Mouse (Mus musculus) cerebellum, adult (tissue): ENCODE measurements around the gene Wfdc15b.
"Not testable (repeated sequence)": the region's sequence is repeated elsewhere in the genome, so short reads cannot be mapped to it uniquely, and the experiment has no call there.

ENCODE experiments used
- ATAC-seq: cut with Nextera tagmentation; 2 replicates; pipeline ENCODE4 v1.9.2; 2017; ENCODE audit warnings: mild to moderate bottlenecking, moderate library complexity, mixed read lengths; ENCODE audit not compliant: insufficient number of reproducible peaks, low FRiP score, low TSS enrichment

Wfdc15b gene

GRCm38 (mm10) chr2:164221522-164221921 lies at the start of gene Wfdc15b:
Wfdc15b (minus strand) TSS chr2:164221660.
- ATAC-seq = no peak

DNA sequence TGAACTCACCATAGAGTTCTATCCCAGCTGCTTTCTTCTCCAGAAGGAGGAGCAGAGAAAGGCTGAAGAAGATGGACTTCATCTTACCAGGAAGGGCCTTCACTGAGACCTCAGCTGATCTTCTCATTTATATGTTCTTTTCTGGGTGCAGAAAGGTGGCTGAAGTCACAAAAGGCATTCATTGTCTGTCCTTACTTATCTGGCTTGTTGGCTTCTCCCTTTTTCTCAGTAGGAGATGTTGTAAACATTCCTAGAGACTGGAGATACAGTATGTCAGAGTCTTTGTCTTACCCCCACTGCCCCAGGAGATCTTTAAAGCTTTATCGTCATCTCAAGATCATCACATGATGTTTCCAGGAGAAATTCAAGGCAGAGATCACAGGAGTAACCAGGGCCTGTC lies 35.1 kb upstream of the Wfdc15b start, which contains the start of gene Svs3b:
TSS of gene Svs3b (minus strand) at position 101 of the 400 bp plus-strand sequence.
- not testable (repeated sequence) for ATAC-seq

- ATAC-seq = no peak
Measured at GRCm38 (mm10) chr2:164238366-164238765, 16.9 kb upstream of the Wfdc15b start, which contains the start of gene Svs2. Svs2 (minus strand) TSS chr2:164238466.

DNA sequence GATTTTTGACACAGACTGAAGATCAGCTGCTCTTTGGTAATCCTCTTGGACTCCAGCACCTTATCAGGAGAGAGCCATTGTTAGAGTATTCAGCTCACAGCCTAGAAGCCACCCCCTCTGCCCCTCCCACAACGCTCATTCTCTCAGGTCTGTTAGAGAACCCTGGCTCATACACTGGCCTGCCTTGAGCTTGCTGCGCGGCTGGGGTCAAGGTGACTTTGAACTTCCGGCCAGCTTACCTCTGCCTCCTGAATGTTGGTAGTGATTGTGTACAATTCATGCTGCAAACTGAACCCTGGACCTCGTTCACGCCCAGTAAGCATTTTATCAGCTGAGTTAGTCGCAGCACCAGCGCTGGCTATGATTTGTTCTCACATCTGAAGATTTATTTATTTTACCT lies 11.2 kb upstream of the Wfdc15b start:
- no peak for ATAC-seq

GRCm38 (mm10) chr2:164228361-164229070 lies 7.1 kb upstream of the Wfdc15b start:
- ATAC-seq = no peak

GRCm38 (mm10) chr2:164219295-164219694 lies 2.2 kb downstream of the Wfdc15b start:
- no peak for ATAC-seq

GRCm38 (mm10) chr2:164212711-164213110 lies 8.7 kb downstream of the Wfdc15b start:
- no peak for ATAC-seq

DNA sequence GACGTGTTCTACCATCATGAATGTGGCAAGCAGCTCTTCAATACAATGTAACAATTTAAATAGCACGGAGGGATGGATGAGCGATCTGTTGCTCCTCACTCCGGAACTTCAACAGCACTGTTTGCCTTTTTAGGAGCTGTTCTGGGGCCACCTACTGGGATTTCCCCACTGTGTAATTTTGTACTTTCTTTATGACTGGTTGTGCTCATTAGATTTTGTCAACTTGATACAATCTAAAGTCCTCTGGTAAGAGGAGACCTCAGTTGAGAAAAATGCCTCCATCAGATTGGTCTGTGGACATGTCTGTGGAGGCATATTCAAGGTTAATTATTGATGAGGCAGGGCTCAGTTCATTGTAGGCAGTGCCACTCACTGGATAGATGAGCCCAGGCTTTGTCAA lies 10.6 kb downstream of the Wfdc15b start:
- ATAC-seq = no peak

- ATAC-seq = peak; percentile 98
Measured at GRCm38 (mm10) chr2:164206676-164207075, 14.8 kb downstream of the Wfdc15b start.

DNA sequence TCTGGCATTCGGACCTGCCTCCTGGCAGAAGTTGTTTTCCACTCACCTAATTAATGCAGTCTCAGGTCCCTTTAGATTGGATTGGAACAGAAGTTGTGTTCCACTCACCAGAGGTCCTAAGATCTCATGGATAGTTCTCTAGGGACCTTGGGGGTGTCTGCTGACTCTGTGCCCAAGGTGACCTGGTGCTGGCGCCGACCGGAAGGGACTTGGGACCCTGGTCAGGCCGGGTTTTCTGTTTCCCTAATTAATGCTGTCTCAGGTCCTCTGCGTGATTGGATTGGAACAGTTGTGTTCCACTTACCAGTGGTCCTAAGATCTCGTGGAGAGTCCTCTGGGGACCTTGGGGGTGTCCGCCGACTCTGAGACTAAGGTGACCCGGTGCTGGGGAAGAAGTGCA lies 15.4 kb downstream of the Wfdc15b start:
- not testable (repeated sequence) for ATAC-seq

DNA sequence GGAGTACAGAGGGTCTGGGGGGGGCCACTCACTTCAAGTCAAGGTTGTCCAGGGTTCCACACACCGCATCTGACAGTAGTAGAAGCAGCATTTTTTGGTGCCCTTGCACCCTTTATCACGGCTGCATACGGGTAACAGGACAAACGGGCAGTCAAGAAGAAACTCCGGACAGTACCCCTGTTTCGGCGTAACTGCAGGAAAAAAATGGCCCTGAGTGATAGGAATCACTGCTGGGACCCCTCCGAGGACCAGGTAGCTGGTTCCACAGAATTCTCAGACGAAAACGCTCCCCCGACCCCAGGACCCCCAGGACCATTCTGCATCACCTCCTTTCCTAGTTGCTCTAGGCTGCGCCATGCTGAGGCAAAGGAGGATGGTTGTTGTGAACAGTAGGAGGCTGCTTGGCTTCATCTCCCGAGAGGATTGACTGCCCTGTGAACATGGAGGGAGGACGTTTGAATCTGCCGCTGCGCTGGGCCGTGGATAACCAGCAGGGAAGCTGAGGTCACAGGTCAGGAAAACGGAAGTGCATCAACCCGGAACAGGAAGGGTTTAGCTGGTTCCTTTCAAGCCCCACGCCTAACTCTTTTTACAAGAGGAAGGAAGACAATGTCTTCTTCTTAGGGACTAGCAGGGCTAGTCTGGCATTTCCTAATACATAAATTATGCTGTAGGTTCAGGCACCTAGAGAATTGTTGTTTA lies 21.7 kb downstream of the Wfdc15b start, which contains the start of gene Wfdc15a:
TSS of gene Wfdc15a (minus strand) at position 505 of the 702 bp plus-strand sequence.
- ATAC-seq = no peak

DNA sequence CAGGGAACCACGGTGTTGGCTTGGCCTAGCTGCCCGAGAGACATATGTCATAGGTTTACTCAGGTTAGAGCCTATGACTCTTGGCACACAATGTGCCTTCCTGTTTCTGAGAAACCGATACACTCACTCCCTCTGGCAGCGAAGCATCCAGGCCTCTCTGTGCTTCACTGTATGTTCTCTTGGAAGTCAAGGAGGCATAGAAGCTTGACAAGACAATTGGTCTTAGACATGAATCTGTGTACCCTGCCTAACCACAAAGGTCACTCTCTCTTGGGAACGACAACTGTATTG lies 24.8 kb downstream of the Wfdc15b start:
- no peak for ATAC-seq

GRCm38 (mm10) chr2:164195971-164196699 lies 25.3 kb downstream of the Wfdc15b start:
- no peak for ATAC-seq

DNA sequence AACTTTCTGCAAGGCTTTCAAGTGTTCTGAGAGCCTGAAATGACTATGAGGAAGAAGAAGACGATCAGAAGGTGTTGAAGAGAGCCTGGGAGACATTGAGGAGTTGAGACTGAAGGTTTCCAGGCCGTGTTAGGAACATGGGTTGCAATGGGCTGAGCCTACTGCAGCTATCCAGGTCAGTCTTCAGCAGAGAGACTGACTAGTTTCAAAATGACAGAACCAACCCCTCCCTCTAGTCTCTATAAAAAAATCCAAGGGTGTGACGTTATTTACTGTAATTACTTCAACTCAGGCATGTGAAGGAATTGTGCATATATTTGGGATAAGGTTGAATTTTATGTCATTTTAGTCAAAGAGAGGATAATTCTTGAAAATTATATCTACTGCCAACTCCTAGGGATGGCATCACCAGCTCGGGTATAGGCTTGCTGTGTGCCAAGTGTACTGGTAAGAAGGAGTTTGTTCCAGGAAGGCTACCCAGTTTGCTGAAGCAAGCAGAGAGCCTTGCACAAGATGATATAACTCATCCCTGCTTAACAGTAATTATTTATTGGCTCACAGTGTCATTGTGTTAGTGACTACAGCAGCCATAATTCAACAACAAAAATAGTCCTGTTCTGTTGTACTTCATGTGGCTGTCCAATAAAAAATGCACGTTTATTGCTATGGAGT lies 26.4 kb downstream of the Wfdc15b start:
- no peak for ATAC-seq

DNA sequence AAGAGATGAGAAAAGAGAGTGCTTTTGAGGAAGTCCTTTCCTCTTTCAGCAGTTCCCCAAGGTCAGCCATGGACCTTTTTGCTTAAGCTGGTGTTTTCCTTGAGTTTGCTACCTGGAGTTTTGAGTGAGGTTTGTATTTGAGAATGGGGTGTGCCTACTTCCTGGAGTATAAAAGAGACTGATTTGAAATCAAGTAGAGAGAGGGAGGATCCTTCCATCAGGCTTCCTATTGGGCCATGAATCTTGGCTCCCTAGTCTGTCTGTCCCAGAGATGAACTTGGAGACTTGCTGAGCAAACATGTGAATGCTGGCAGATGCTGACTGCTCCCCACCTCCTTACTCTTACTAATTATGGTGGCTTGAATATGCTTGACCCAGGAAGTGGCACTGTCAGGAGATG lies 29.2 kb downstream of the Wfdc15b start:
- no peak for ATAC-seq

DNA sequence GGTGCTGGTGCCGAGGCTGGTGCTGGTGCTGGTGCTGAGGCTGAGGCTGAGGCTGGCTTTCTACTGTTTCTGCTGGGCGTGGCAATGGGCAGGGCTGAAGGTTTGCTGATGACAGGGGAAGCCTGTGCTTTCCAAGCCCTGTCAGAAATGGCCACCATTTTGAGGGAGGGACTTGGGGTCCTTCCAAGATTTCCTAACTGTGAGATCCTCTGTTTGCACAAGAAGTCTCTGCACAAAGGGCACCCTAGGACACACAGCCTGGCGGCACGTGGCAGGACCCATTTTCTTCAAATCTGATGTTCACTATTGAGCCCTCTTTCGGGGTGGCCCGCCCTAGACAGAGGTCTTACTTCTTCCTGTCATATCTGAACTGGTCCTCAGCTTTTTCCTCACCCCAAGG lies 30.9 kb downstream of the Wfdc15b start, which contains the start of gene Wfdc12:
TSS of gene Wfdc12 (minus strand) at position 33 of the 400 bp plus-strand sequence.
- ATAC-seq = no peak

- ATAC-seq = no peak
Measured at GRCm38 (mm10) chr2:164188722-164189121, 32.7 kb downstream of the Wfdc15b start.

DNA sequence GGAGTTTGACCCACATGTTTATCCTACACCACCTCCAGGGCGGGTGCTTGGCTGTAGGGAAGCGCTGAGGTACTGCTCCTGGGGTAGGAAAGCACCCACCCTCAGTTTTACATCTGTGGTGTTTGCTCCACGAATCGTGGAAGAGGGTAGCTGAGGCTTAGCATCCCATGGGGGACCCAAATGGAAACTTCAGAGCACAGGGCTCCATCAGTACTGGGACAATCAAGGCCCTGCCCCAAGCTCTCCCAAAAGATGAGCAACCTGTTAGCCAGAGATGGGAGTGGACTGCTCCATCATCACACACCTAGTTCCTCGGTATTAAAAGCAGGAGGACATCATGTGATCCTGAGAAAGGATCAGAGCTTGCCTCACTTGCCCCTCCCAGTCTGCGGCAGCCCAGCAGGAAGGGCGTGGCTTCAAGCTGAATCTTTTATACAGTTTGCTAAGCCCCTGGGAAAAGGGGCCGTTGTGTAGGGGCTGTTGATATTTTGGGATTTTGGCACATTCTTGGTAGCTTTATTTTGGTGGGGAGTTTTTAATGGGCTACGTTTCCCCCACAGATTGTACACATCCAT lies 37.2 kb downstream of the Wfdc15b start:
- no peak for ATAC-seq

- ATAC-seq = no peak
Measured at GRCm38 (mm10) chr2:164183340-164183739, 38.1 kb downstream of the Wfdc15b start.

DNA sequence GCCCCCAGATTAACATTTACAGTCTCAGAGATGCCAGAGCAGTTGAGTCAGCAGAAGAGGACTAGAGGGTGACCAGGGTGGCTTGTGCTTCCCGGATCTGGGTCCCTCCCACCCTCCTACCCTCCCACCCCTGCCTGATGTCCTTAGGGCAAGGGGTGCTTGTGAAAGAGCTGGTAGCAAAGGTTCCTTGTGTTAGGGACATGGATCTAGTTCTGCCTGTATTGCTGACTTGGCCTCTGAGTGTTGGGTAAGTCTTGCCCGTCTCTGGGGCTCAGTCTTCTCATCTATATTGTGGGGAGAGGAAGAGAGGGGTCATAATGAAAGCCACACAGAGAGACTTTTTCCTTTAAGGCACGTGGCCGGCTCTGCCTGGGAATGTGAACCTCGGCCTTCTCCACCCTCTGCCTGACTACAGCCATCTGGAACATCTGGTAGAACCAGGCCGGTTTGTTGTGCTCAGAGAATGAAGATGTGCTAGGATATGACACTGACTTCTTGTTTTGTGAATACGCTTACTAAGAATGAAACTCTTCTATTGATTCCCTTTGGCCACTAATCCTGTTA lies 38.7 kb downstream of the Wfdc15b start, which contains the start of gene Wfdc5:
TSS of gene Wfdc5 (minus strand) at position 51 of the 564 bp plus-strand sequence.
- ATAC-seq = no peak
